Mouse (Mus musculus) midbrain, embryonic 12.5 days (tissue): ENCODE data around the gene Prrx2. TPM values are rescaled to one million over a fixed set of nuclear protein-coding genes. Genes with fewer than 3 reads are reported as not detected.

ENCODE experiments used
- ATAC-seq: fragments of 200-750 bp; cut with Nextera tagmentation; 2 replicates; pipeline ENCODE4 v1.8.0; 2017; ENCODE audit warnings: low read depth, moderate TSS enrichment, moderate library complexity; ENCODE audit not compliant: low FRiP score
- H3K27ac ChIP-seq: fragments of 300-500 bp; sonication (generic); replicated peaks from 2 replicates; pipeline ENCODE4 v1.5.1; 2016; ENCODE audit warnings: mild to moderate bottlenecking
- H3K27me3 ChIP-seq: fragments of 300-500 bp; sonication (generic); 2 replicates; pipeline ENCODE4 v1.6.1; 2016; ENCODE audit warnings: mild to moderate bottlenecking
- H3K36me3 ChIP-seq: fragments of 300-500 bp; sonication (generic); 2 replicates; pipeline ENCODE4 v1.6.1; 2016
- H3K4me1 ChIP-seq: fragments of 300-500 bp; sonication (generic); 2 replicates; pipeline ENCODE4 v1.6.1; 2016
- H3K4me2 ChIP-seq: fragments of 300-500 bp; sonication (generic); replicated peaks from 2 replicates; pipeline ENCODE4 v1.6.1; 2016; ENCODE audit warnings: mild to moderate bottlenecking, moderate library complexity
- H3K4me3 ChIP-seq: fragments of 300-500 bp; sonication (generic); 2 replicates; pipeline ENCODE4 v1.5.1; 2016; ENCODE audit warnings: mild to moderate bottlenecking
- H3K9ac ChIP-seq: fragments of 300-500 bp; sonication (generic); replicated peaks from 2 replicates; pipeline ENCODE4 v1.6.1; 2016; ENCODE audit warnings: mild to moderate bottlenecking, moderate library complexity
- H3K9me3 ChIP-seq: fragments of 300-500 bp; sonication (generic); 2 replicates; pipeline ENCODE4 v1.6.1; 2016; ENCODE audit warnings: mild to moderate bottlenecking
- WGBS: fragments of 180-500 bp; shearing (Covaris S2); methylation state at CpG from one replicate; pipeline ENCODE4 v1.1.7; 2016; 5-methylcytosine and 5-hydroxymethylcytosine counted together
- polyA plus RNA-seq: library from polyadenylated mRNA; unstranded; fragments of >200 nt; fragmentation: Nextera tagmentation; extraction: Ambion mirVana; gene quantifications from 2 replicates; pipeline ENCODE4 v1.2.1, GENCODE M21; 2016

Gene Prrx2
- polyA plus RNA-seq, 1 experiment from 2014 or later, result 24.9 TPM

DNA sequence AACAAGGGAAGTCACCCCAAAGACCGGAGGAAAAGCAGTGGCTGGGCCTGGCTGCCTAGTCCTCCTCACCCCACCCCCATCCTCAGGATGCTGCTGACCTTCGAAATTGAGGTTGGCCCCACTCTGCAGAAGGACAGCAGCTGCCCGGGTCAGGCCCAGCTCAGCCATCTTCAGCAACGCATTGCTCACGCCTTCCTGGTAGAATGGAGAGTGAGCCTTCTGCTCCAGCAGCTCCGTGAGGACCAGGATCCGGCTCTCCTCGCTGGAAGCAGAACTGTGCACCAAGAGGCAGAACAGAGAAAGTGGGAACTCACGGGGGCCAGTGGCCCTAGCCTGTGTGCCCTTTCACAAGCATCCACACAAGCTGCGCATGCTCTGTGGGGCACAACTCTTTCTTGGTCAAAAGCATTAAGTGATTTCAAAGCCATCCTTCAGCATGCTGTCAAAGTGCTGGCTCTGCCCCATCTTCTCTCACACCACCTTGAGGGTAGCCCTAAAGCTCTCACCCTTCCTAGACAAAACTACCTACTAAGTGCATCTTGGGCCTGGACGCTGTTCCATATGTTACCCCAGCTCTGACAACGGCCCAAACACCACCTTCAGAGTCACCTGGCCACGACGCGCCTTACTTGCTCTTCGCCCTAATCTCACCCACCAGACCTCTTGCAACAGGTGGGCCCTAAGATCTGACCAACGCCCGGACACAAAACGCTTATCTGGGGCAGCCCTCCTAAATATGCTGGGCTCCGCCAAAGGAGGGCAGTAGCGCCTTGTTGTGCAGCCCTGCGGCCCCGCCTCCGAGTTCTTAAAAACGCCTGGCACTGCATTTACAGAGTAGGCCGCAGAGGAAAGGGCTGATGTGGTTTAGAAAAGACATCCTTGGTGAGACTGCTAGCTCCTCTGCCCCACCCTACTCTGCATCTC is 7.7 kb upstream of the Prrx2 start:
- WGBS, result 36% methylated on average over 26 of the region's 26 CpGs
- H3K9me3 ChIP-seq, result no peaks in the 10 kb centered on the region
- H3K4me3 ChIP-seq, result peak overlapping the region; percentile 73
- no peaks in the 10 kb centered on the region for H3K27me3 ChIP-seq
- peak overlapping the region; percentile 93 for H3K4me2 ChIP-seq
- ATAC-seq, result no peak
- H3K4me1 ChIP-seq, result peaks cover 23% of the 10 kb centered on the region
- peak overlapping the region; percentile 88 for H3K9ac ChIP-seq
- peaks cover 44% of the 10 kb centered on the region for H3K36me3 ChIP-seq
- 0 out of 2 replicates have a peak overlapping the region, but pooled peaks have one; percentile 40 for H3K27ac ChIP-seq

DNA sequence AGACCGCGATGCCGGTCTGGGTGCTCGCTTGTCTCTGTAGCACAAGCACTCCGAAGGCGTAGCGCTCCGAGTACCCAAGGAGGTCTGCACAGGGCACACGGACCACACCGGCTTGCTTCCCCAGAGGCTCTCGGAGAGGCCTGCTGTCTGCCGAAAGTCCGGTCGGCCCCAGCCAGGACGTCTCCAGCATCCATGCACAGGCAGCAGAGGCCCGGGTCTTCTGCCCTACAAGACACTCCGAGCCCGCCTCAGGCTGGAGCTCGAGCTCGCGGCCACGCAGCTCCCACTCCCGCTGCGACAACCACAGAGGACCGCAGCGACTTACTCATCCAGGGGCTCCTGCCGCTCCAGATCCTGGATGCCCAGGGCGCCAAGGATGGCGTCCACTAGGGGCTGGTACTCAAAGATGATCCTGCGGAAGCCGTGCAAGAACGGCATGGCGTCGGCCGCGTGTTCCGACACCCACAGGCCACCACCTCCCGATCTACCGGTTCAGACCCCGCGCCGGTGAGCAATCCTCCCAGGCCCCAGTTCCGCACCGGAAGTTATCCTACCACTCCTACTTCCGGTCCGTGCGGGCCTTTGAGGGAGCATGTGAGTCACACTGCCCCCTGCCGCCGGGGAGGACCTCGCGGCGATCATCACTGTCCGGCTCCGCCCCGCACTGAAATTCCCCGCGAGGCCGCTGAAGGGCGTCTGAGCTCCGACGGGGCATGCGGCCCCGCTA is 6.9 kb upstream of the Prrx2 start:
- H3K27ac ChIP-seq, result 0 out of 2 replicates have a peak overlapping the region, but pooled peaks have one; percentile 40

DNA sequence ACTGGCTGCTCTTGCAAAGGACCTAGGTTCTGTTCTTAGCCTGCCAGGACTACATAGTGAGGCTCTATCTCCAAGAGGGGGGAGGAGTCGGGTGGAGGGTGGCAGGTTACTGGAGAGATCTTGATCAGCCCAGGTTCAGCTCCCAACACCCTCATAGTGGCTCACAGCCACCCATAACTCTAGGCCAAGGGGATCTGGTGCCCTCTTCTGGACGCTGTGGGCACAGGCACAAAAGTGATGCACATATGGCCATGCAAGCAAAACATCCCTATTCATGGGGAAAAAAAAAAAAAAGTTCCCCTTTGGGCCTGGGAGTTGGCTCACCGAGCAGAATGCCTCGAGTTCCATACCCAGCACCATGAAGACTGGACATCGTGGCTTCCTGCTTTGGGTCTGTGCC is 5.5 kb upstream of the Prrx2 start:
- H3K9me3 ChIP-seq, result no peaks in the 10 kb centered on the region
- no peak overlapping the region for H3K9ac ChIP-seq
- peaks cover 16% of the 10 kb centered on the region for H3K4me1 ChIP-seq
- no peak for ATAC-seq
- no peak overlapping the region for H3K4me2 ChIP-seq
- 39% methylated on average over 5 of the region's 5 CpGs for WGBS
- H3K36me3 ChIP-seq, result peaks cover 22% of the 10 kb centered on the region
- no peaks in the 10 kb centered on the region for H3K27me3 ChIP-seq
- H3K27ac ChIP-seq, result no peak overlapping the region
- no peak overlapping the region for H3K4me3 ChIP-seq

More for the DNA sequence above, 6.9 kb upstream of the Prrx2 start:
- H3K9ac ChIP-seq, result peak overlapping the region; percentile 88
- under 1% methylated on average over 63 of the region's 63 CpGs for WGBS
- peaks cover 36% of the 10 kb centered on the region for H3K36me3 ChIP-seq
- peak; percentile 81 for ATAC-seq
- no peaks in the 10 kb centered on the region for H3K27me3 ChIP-seq
- peak overlapping the region; percentile 93 for H3K4me2 ChIP-seq
- peak overlapping the region; percentile 73 for H3K4me3 ChIP-seq
- no peaks in the 10 kb centered on the region for H3K9me3 ChIP-seq
- peaks cover 19% of the 10 kb centered on the region for H3K4me1 ChIP-seq

DNA sequence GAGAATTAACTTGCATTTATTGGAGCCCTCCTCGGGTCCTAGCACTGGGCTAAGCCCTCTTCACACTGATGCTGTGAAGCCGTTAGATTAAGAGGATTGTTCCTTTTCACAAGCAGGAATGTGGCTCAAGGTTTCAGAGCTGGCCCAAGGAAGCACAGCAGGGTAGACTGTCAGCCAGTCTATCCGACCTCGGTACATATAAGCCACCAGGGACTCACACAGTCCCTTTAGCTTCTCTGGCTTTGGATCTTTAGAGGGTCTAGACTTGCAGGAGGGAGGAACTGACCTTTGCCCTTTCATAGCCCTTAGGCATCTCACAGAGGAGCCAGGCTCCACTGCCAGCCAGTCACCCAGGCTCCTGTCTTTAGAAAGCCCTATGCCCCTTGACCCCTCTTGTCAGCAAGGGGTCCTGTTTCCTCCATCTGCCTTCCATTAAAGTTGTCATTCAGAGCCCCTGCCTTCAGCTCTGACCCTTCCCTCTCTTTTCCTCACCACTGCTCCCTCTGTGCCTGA is 4.4 kb upstream of the Prrx2 start, which contains the start of gene Asb6:
Gene Asb6 (minus strand): TSS at position 51 of the 513 bp plus-strand sequence.
- Histone ChIP-seq H3K9ac (no peak within 1 kb of the TSS), H3K36me3 (peaks cover 12% of the 10 kb centered on the region), H3K4me2 (no peak within 1 kb of the TSS), H3K27ac (no peak within 1 kb of the TSS), H3K9me3 (no peaks in the 10 kb centered on the region), H3K4me3 (no peak within 1 kb of the TSS), H3K27me3 (no peaks in the 10 kb centered on the region), H3K4me1 (peaks cover 16% of the 10 kb centered on the region)
- WGBS, result 12% methylated on average over 4 of the region's 4 CpGs
- no peak for ATAC-seq

DNA sequence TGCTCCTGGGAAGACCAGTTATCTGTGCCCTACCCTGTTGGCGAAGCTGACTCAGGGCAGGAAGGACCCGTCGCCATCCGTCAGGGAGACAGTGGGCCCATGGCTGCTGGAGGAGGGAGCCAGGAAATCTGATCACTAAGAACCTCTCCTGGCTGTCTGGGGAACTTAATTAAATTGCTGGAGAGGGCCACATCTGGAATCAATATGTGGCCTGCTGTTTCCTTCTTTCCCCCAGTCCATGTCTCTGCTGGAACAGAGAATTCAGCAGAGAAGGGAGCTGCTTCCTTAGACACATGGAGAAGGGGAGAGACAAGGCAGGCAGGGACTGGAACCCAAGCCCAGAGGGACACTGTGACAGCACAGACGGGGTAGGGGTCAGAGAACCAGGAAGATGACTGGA is 1.1 kb upstream of the Prrx2 start:
- H3K36me3 ChIP-seq, result no peaks in the 10 kb centered on the region
- no peaks in the 10 kb centered on the region for H3K9me3 ChIP-seq
- H3K4me3 ChIP-seq, result no peak overlapping the region
- H3K4me2 ChIP-seq, result no peak overlapping the region
- H3K9ac ChIP-seq, result no peak overlapping the region
- no peaks in the 10 kb centered on the region for H3K27me3 ChIP-seq
- H3K27ac ChIP-seq, result no peak overlapping the region
- 64% methylated on average over 5 of the region's 5 CpGs for WGBS
- peaks cover 11% of the 10 kb centered on the region for H3K4me1 ChIP-seq
- no peak for ATAC-seq

DNA sequence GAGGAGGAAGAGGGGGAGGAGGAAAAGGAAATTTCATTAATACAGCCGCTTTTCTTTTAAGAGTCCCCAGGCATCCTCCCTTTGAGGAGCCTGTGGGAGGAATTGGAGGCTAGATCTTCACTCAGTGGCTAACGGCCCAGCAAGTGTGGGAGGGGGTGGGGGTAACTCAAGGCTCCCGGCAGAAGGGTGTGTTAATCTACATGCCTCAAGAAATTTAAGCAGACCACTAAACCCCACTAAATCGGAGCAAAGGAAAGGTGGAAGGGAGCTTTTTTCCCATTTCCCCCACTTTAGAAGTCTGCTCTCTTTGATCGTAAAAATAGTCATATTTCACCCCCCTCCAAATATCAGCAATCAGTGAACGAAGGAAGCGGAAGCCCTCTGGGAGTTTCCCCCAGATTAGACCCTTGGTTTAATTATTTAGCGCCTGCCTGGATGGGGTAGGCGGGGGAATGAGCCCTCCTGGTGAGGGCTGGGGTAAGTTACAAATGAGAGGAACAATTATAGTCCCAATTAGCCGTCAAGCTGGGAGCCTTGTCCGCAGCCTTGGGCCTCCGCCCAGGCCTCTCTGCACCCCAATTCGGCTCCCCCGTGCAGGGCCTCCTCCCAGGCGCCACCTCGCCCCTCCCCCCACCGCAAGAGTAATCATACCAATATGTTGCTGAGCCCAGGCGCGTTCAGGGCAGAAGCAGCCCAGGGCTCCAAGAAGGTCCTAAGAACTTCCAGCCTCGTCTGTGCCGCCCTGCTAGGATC is 1.6 kb downstream of the Prrx2 start:
- H3K4me2 ChIP-seq, result no peak overlapping the region
- WGBS, result 16% methylated on average over 21 of the region's 21 CpGs
- peak overlapping the region; percentile 41; the same call in 1 of the 2 replicates for H3K9ac ChIP-seq
- H3K36me3 ChIP-seq, result no peaks in the 10 kb centered on the region
- H3K4me3 ChIP-seq, result no peak overlapping the region
- no peaks in the 10 kb centered on the region for H3K9me3 ChIP-seq
- no peak overlapping the region for H3K27ac ChIP-seq
- H3K4me1 ChIP-seq, result peaks cover 11% of the 10 kb centered on the region
- H3K27me3 ChIP-seq, result no peaks in the 10 kb centered on the region
- ATAC-seq, result no peak

DNA sequence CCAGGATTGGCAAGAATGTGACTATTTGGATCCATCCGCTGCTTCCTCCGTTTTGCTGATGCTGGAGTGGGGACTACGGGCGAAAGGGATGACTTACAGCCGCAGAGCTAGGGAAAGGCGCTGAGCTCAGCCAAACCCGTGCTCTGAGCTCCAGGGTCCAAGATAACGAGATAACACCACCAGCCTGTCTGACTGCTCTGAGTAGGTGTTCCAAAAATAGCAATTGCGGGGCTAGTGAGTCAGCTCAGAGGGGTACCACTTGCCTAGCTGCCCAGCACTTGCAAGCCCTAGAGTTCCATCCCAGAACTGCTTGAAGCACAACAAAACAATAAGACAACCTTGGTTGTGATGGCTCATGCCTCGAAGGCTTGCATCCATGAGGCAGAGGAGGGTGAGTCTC is 7.8 kb downstream of the Prrx2 start:
- peaks cover 15% of the 10 kb centered on the region for H3K4me1 ChIP-seq

DNA sequence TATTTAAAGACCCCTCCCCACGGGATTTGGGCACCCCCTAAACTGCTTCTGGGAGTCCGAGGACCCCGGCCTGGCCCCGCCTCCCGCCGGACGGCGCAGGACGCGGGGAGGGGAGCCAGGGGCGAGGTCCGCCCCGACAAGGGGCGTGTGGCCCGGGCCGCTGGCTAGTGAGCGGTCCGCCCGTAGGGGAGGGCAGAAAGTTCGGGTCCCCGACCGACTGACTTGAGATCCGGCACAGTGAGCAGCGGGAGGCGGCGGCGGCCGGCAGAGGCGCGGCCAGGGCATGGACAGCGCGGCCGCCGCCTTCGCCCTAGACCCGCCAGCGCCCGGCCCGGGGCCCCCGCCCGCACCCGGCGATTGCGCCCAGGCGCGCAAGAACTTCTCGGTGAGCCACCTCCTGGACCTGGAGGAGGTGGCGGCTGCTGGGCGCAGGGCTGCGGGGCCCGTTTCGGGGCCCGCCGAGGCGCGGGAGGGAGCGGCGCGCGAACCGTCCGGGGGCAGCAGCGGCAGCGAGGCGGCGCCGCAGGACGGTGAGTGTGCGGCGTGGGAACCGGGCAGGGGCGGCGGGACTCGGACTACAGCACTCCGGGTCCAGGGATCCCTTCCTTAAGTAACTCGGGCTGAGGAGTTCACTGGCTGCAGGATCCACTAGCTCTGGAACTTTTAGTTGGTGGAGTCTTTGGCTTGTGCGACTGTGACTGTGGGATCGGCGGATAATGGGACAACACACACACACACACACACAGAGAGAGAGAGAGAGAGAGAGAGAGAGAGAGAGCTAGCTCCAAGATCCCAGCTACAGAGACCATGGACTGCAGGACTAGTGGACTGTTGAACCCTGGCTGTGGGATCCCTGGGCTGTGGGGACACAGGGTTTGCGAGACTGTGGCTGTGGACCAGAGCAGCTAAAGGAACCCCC is 10.6 kb downstream of the Prrx2 start:
- Histone ChIP-seq H3K9ac (peak overlapping the region; percentile 54), H3K4me2 (peak overlapping the region; percentile 79), H3K4me3 (peak overlapping the region; percentile 52), H3K27me3 (peaks cover 49% of the 10 kb centered on the region), H3K27ac (no peak overlapping the region), H3K4me1 (peaks cover 15% of the 10 kb centered on the region), H3K36me3 (no peaks in the 10 kb centered on the region), H3K9me3 (no peaks in the 10 kb centered on the region)
- ATAC-seq, result no peak
- under 1% methylated on average over 56 of the region's 80 CpGs for WGBS

More for the DNA sequence above, 7.8 kb downstream of the Prrx2 start:
- no peak overlapping the region for H3K9ac ChIP-seq
- 64% methylated on average over 10 of the region's 10 CpGs for WGBS
- H3K4me2 ChIP-seq, result no peak overlapping the region
- peaks cover 42% of the 10 kb centered on the region for H3K27me3 ChIP-seq
- no peak overlapping the region for H3K4me3 ChIP-seq
- ATAC-seq, result no peak
- no peaks in the 10 kb centered on the region for H3K9me3 ChIP-seq
- H3K27ac ChIP-seq, result no peak overlapping the region
- no peaks in the 10 kb centered on the region for H3K36me3 ChIP-seq

DNA sequence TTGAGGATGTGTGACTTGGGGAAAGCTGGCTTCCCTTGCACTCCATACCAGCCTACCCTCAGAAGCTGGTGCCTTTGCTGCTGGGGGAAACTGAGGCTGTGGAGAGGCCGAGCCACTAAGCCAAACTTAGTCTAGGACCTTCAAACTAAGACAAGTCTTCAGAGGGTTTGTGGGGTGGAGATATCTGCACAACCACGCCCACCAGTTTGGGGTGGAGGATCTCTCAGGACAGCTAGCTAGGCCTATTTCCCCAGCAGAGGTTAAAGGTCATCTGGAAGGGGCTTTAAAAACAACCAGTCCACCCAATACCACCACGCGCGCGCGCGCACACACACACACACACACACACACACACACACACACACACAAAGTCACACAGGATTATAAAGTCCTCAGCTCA is 11.5 kb downstream of the Prrx2 start:
- Histone ChIP-seq H3K4me1 (peaks cover 15% of the 10 kb centered on the region), H3K4me2 (peak overlapping the region; percentile 79; the same call in 1 of the 2 replicates)
- ATAC-seq, result no peak

DNA sequence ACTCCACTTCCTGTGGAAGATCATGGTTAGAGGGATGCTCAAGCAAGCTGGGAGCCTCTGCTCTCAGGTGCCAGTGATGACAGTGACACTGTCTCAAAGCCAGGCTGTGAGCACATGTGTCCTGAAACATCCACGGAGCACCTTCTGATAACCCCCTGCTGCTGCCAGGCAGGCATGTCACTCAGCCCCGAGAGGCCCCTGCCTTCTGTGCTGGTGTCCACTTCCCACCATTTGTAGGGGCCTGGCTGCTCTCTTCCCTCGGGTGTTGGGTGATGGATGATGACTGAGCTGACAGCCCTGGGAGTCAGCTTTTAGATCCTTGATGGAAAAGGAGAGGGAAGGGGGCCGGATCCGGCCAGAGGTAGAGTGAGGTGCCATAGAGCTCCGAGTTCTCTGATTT is 12.0 kb downstream of the Prrx2 start:
- H3K9ac ChIP-seq, result no peak overlapping the region
- H3K9me3 ChIP-seq, result no peaks in the 10 kb centered on the region
- 0 out of 2 replicates have a peak overlapping the region, but pooled peaks have one; percentile 3 for H3K4me3 ChIP-seq
- H3K4me2 ChIP-seq, result no peak overlapping the region
- H3K36me3 ChIP-seq, result no peaks in the 10 kb centered on the region
- H3K4me1 ChIP-seq, result peaks cover 15% of the 10 kb centered on the region
- no peak for ATAC-seq
- 54% methylated on average over 6 of the region's 6 CpGs for WGBS
- no peak overlapping the region for H3K27ac ChIP-seq
- peaks cover 49% of the 10 kb centered on the region for H3K27me3 ChIP-seq

More for the DNA sequence above, 11.5 kb downstream of the Prrx2 start:
- Histone ChIP-seq H3K27me3 (peaks cover 49% of the 10 kb centered on the region), H3K36me3 (no peaks in the 10 kb centered on the region), H3K4me3 (no peak overlapping the region), H3K9ac (no peak overlapping the region), H3K27ac (no peak overlapping the region), H3K9me3 (no peaks in the 10 kb centered on the region)
- WGBS, result 82% methylated on average over 8 of the region's 8 CpGs
